1 mouse cellular context compared by ENCODE assay signal in genomic region chr2:126635939-126636823, GRCm38 (mm10).
TF ChIP-seq lines count a peak whose summit lies in the region.

No protein-coding gene starts in this region.

TF ChIP-seq in CH12.LX, 34 proteins besides CTCF, POLR2A, EP300 and RAD21 (continued from another document):
- TF ChIP-seq ETS1 (conservative IDR thresholded peaks at IDR 0.05; ENCODE audit: low read depth, low read length) = peak; percentile 94
